ENCODE assay signal across 10 mouse cellular contexts in genomic region chr3:107081227-107081626, GRCm38 (mm10). TPM values are rescaled to one million over a fixed set of nuclear protein-coding genes. Genes with fewer than 3 reads are reported as not detected.
DNase-seq lines count a peak whose midpoint lies in the region; ATAC-seq and TF ChIP-seq lines count a peak whose summit lies in the region.
"Had no signal": no experiment of that assay in that cellular context is flagged by ENCODE, and none has a peak within 500 bp of the region (broad histone marks: within the 10 kb centered on the region; RNA-seq: fewer than 3 reads in every experiment).

No protein-coding gene starts in this region.

- DNase-seq in 416B (ENCODE audit: low read depth) (peak; percentile 89), Patski (ENCODE audit: low read depth, low spot score) (no peak)
- no peak for DNase-seq in T-cell, adult 2 months (ENCODE audit: low spot score)
- DNase-seq in urinary bladder, postnatal 10 days (ENCODE audit: low spot score) = no peak
- DNase-seq: gastrocnemius, postnatal 14 days had no signal

- no peaks in the 10 kb centered on the region for H3K36me3 ChIP-seq in hindbrain, embryonic 13.5 days
- H3K36me3 ChIP-seq in hindbrain, embryonic 16.5 days (ENCODE audit: control insufficient read depth, insufficient read depth, low read length) = no peaks in the 10 kb centered on the region
- no peaks in the 10 kb centered on the region for H3K36me3 ChIP-seq in hindbrain, embryonic 15.5 days

- POLR2A ChIA-PET in Patski (lab: Charles Lee) = no interaction called here

- no peak overlapping the region for H3K4me3 ChIP-seq in hindbrain, embryonic 13.5 days
- no peak overlapping the region for H3K4me3 ChIP-seq in hindbrain, embryonic 16.5 days (ENCODE audit: low read length)
- no peak overlapping the region for H3K4me3 ChIP-seq in hindbrain, embryonic 15.5 days

- peak; percentile 62 for TF ChIP-seq CTCF in Patski (IDR thresholded peaks at IDR 0.05)

- 26% methylated on average over 3 of the region's 3 CpGs for WGBS in hindbrain, embryonic 13.5 days
- WGBS in hindbrain, embryonic 16.5 days = 22% methylated on average over 3 of the region's 3 CpGs
- 38% methylated on average over 3 of the region's 3 CpGs for WGBS in hindbrain, embryonic 15.5 days

- CTCF ChIA-PET in Patski (lab: Charles Lee) = interaction anchor here (1.2 kb wide), 1 partner anchor 178 kb away, joined by 3 read pairs; no protein-coding TSS in a partner anchor

- ATAC-seq in hindbrain, embryonic 13.5 days (ENCODE audit: low FRiP score) = peak; percentile 49; the same call in 1 of the 2 replicates
- no peak for ATAC-seq in hindbrain, embryonic 16.5 days
- ATAC-seq in Patski = no peak
- ATAC-seq in hindbrain, embryonic 15.5 days (ENCODE audit: low FRiP score, low read depth) = 0 out of 2 replicates have a peak, but pooled peaks have one; percentile 61
- no peak for ATAC-seq in inflammation-experienced regulatory T-cells, adult 6 months

- no peak overlapping the region for H3K9ac ChIP-seq in hindbrain, embryonic 13.5 days
- H3K9ac ChIP-seq in hindbrain, embryonic 16.5 days (ENCODE audit: low read depth, low read length) = no peak overlapping the region
- H3K9ac ChIP-seq in hindbrain, embryonic 15.5 days = no peak overlapping the region

- no peaks in the 10 kb centered on the region for H3K27me3 ChIP-seq in hindbrain, embryonic 13.5 days
- H3K27me3 ChIP-seq in hindbrain, embryonic 16.5 days (replicated peaks; ENCODE audit: control insufficient read depth, insufficient read depth, low read length) = no peaks in the 10 kb centered on the region
- H3K27me3 ChIP-seq in Patski = peaks cover 2% of the 10 kb centered on the region
- H3K27me3 ChIP-seq in hindbrain, embryonic 15.5 days = no peaks in the 10 kb centered on the region

- H3K9me3 ChIP-seq in hindbrain, embryonic 13.5 days = no peaks in the 10 kb centered on the region
- H3K9me3 ChIP-seq in hindbrain, embryonic 16.5 days (ENCODE audit: control insufficient read depth, low read length) = no peaks in the 10 kb centered on the region
- no peaks in the 10 kb centered on the region for H3K9me3 ChIP-seq in hindbrain, embryonic 15.5 days

- H3K27ac ChIP-seq in hindbrain, embryonic 13.5 days = no peak overlapping the region
- H3K27ac ChIP-seq in hindbrain, embryonic 16.5 days (ENCODE audit: low read depth, low read length) = no peak overlapping the region
- H3K27ac ChIP-seq in hindbrain, embryonic 15.5 days (replicated peaks) = no peak overlapping the region

- no peak overlapping the region for H3K4me2 ChIP-seq in hindbrain, embryonic 13.5 days
- no peak overlapping the region for H3K4me2 ChIP-seq in hindbrain, embryonic 16.5 days (ENCODE audit: low read length)
- no peak overlapping the region for H3K4me2 ChIP-seq in hindbrain, embryonic 15.5 days

- in situ Hi-C loops in Patski (cut with MboI; ENCODE audit: low pct_unique_long_range_greater_than_20kb) = no loop called here

- H3K4me1 ChIP-seq in hindbrain, embryonic 13.5 days (replicated peaks) = no peaks in the 10 kb centered on the region
- H3K4me1 ChIP-seq in hindbrain, embryonic 16.5 days (ENCODE audit: control insufficient read depth, insufficient read depth, low read depth, low read length) = no peaks in the 10 kb centered on the region
- 0 out of 2 replicates have a peak, but pooled peaks cover 2% of the 10 kb centered on the region for H3K4me1 ChIP-seq in hindbrain, embryonic 15.5 days (replicated peaks)

RNA-seq across cellular contexts. Expression of gene Kcna2, which starts 19.7 kb away (rescaled TPM):
- polyA plus RNA-seq in hindbrain, embryonic 13.5 days (2015; fragmentation: Nextera tagmentation; extraction: Ambion mirVana) = 1.2 and 1.3 TPM in 2 replicates
- polyA plus RNA-seq in hindbrain, embryonic 16.5 days (2015; fragmentation: Nextera tagmentation; extraction: Ambion mirVana) = 1.9 and 2.6 TPM in 2 replicates
- 0.01 TPM for polyA plus RNA-seq in Patski (2021)
- polyA plus RNA-seq in hindbrain, embryonic 15.5 days (2015; fragmentation: Nextera tagmentation; extraction: Ambion mirVana) = 1.7 and 2.1 TPM in 2 replicates
- polyA plus RNA-seq in inflammation-experienced regulatory T-cells, adult 6 months (2017; shearing (Covaris generic)) = under 1 TPM; 0.06 to 0.38 (median 0.28) TPM
- polyA plus RNA-seq: limb, embryonic 11.5 days had no signal

RNA-seq across cellular contexts. Expression of gene Kcna3, which starts 45.3 kb away (rescaled TPM):
- 6.8 and 7.1 TPM in 2 replicates for polyA plus RNA-seq in hindbrain, embryonic 13.5 days (2015; fragmentation: Nextera tagmentation; extraction: Ambion mirVana)
- polyA plus RNA-seq in hindbrain, embryonic 16.5 days (2015; fragmentation: Nextera tagmentation; extraction: Ambion mirVana) = 10.3 and 11.3 TPM in 2 replicates
- polyA plus RNA-seq in Patski (2021) = not detected
- 11.6 and 12.0 TPM in 2 replicates for polyA plus RNA-seq in hindbrain, embryonic 15.5 days (2015; fragmentation: Nextera tagmentation; extraction: Ambion mirVana)
- 10 to 100 TPM in 2 of 3 experiments, 1 to 10 TPM in 1; 9.4 to 18.5 (median 14.0) TPM for polyA plus RNA-seq in inflammation-experienced regulatory T-cells, adult 6 months (2017; shearing (Covaris generic))

Comparison
In these comparisons a context has a peak if more than half of its experiments do, and no peak if none do; other contexts are left out.
1. ATAC-seq: peak in hindbrain, embryonic 13.5 days (single experiment) and hindbrain, embryonic 15.5 days (single experiment); none in hindbrain, embryonic 16.5 days (single experiment), Patski (single experiment) and inflammation-experienced regulatory T-cells, adult 6 months (single experiment).